Mouse (Mus musculus) thymus, postnatal 0 days (tissue): ENCODE measurements around the gene Rhou. TPM values are rescaled to one million over a fixed set of nuclear protein-coding genes. Genes with fewer than 3 reads are reported as not detected.
"Not testable (repeated sequence)": the region's sequence is repeated elsewhere in the genome, so short reads cannot be mapped to it uniquely, and the experiment has no call there.

Experiments
- DNase-seq: peaks from one replicate; pipeline ENCODE4 v3.0.0-alpha.2; 2015; ENCODE audit warnings: low spot score
- polyA plus RNA-seq: library from polyadenylated mRNA; unstranded; fragments of >200 nt; fragmentation: Nextera tagmentation; extraction: Ambion mirVana; gene quantifications from 2 replicates; pipeline ENCODE4 v1.2.1, GENCODE M21; 2015

Rhou gene
- polyA plus RNA-seq: 0.66 and 0.96 TPM in 2 replicates

DNA sequence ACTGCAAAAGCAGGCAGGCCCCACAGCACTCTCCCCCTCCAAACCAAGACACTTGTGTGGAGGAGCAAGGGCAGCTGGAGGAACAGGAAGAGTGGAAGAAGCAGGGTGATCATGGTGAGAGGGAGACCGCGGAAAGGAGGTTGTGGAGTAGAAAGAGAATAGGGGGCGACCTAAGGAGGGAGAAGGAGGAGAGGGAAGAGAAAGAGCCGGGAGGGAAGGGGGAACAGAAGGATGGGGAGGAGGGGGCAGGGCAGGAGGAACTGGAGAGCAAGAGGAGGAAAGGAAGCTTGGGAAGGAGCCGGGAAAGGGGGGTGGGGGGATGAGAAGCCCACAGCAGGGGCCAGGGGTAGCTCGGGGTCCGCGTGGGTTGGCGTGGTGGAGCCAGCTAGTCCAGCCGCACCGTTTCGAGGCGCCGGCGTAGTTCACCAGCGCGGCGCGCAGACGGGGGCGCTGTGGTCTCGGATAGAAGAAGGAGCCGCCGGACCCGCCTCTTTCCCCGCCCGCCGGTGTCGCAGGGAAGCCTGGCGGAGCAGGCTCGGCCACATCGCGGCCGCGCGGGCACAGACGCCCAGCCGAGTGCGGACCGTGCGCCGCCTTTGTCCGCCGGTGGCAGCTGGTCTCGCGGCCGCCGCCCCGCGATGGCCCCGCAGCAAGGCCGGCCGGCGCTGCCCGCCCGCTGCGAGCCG is at the start of gene Rhou:
Gene Rhou (plus strand): TSS at position 622 of the 686 bp plus-strand sequence.
- DNase-seq: peak; percentile 58

DNA sequence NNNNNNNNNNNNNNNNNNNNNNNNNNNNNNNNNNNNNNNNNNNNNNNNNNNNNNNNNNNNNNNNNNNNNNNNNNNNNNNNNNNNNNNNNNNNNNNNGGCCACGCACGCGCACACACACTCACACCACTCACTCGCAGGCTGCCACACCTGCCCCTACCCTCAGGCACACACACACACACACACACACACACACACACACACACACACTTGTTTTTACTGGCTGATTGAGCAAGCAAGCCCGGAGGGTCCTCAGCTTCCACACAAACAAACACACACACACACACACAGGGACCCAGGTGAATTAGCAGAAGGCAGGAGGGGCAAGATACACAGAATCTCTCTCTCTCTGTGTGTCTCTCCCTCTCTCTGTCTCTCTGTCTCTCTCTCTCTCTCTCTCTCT is 41.1 kb upstream of the Rhou start:
- DNase-seq: not testable (repeated sequence)

DNA sequence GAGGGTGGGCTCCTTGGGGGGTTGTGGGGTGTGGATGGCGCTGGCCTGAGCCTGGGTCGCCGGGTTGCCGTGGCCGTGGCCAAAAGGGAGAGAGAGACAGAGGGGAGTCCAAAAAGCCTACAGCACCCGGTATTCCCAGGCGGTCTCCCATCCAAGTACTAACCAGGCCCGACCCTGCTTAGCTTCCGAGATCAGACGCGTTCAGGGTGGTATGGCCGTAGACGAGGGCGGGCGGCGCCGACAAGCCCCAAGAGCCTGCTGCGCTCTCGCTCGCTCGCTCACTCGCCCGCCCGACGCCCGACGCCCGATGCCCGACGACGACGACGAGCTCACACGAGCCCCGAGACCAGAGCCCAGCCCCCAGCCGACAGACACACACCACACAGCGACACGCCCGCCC is 30.2 kb upstream of the Rhou start:
- not testable (repeated sequence) for DNase-seq

DNA sequence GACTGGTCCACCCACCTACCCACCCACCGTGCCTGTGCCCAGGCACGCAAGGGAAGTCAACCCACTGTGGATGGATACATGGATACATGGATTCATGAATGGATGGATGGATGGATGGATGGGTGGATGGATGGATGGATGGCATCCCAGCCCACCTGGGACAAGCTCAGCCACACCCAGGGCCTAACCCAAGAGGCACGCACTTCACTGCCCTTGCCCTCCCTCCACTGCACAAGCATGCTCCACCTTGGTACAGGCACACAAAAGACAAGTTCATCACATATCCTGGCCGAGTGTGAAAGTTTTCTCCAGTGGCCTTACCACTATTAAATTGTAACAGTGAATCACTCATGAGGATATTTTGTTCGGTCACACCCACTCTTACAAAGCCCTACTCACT is 29.5 kb upstream of the Rhou start:
- no peak for DNase-seq

DNA sequence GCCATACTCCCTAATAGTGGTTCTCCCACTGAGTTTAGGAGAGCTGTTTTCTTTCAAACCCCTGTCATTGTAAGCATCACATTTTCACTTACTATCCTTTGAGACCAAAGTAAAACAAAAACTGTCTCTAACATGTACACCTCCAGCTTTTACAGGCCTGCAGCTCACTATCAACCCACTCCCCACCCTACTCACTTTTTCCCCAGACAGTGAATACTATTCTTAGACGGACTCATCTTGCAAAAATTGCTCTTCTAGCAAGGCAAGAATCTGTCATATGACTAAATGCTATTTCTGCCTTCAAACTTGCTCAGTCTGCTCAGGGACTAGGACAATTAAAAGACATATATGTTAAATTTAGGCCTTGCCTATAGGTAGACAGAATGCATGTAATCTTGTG is 29.0 kb upstream of the Rhou start:
- no peak for DNase-seq

DNA sequence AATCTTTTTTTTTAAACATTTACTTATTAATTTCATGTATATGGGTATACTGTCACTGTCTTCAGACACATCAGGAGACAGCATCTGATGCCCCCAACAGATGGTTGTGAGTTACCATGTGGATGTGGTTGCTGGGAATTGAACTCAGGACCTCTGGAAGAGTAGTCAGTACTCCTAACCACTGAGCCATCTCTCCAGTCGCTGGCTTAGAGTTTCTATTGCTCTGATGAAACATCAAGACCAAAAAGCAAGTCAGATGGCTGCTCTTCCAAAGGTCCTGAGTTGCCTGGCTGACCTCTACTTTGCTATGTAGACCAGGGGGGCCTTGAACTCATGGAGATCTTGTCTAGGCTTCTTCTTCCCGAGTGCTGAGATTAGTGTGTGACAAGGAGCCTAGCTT is 28.0 kb upstream of the Rhou start:
- no peak for DNase-seq

DNA sequence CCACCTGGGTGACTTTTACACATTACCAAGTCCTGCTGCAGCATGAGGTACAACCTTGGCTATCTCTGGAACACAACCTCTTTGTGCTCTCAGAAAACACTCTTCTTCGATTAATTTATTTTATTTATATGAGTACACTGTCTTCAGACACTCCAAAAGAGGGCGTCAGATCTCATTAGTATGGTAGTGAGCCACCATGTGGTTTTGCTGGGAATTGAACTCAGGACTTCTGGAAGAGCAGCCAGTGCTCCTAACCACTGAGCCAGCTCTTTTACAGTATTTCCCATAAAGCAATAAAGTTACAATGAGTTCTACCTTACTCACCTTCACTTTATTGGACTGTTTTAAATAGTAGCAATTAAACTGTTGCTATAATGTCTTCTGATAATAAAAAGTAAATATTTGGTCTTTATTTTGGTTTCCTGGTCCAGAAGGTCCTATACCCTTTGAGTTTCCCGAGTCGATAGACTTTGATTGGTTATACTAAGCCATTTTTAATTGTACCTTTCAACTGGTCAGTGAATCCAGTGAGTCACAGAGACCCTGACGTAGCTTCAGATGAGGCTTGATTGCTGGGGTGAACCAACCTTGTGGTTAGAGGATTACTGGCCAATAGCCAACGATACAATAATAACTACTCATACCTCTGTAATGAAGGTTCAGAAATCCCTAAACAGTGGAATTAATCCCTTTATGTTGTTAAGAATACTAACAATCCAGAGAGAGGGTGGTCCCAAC is 26.1 kb upstream of the Rhou start:
- DNase-seq: peak; percentile 3

DNA sequence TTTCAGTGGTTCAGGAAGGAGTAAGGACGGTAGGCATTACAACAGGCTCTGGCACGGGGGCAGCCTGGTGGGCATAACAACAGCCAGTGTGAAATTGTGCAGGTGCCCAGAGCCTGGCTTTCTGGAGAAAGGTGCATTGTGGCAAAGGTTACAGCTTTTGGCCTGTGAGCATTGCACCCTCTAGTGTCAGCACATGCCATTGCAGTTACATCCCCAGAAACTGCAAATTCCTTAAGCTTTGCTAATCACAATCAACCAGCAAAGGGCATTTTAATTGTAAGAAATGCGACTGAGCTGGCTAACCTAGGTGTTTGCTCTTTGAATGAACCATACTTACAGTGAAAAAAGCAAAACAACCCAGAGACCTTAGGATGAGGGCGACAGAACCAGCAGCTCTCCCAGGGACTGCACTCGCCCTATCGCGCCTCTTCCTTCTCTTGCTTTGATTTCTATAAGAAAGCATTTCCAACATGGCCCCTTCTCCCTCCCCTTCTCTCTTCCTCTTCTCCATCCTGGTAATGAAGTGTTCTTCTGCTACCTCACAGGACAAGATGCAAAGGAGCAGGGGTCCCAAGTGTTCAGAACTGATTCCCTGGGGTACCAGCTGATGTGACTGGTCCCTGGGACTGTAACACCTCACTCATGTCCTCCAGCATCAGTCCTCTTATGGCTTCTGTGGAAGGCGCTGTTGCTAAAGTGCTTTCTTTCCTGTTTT is 25.3 kb upstream of the Rhou start:
- DNase-seq: peak; percentile 57

DNA sequence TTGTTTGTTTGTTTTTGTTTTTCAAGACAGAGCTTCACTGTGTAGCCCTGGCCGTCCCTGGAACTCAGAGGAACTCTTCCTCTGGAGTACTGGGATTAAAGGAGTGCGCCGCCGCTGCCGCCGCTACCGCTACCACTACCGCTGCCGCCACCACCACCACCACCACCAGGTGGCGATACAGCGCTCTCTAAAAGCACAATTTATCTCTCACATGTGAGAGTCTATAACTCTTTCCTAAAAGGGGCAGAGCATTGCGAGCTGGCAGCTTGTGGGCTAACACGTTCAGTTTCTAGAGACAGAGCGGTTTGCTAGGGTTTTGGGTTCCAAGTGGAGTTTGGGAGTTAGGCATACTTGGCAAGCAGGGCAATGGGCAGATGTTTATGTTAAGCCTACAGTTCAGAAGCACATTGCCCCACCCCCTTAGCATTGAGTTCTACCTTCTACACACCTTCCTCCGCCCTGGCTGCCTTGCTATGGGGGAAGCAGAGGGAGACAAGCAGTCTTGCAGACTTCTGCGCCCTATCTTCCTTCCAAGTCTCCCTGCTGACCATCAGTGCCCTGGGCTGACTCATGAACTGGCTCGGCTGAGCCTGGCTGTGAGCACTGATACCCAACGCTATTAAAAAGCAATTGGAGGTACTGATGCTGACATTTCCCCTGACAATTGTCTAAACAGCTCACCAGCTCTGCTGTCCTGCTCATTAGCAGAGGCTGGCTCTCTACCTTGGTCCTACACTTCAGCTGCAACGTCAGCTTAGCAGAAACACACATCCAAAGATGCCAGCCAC is 24.6 kb upstream of the Rhou start:
- peak; percentile 59 for DNase-seq

DNA sequence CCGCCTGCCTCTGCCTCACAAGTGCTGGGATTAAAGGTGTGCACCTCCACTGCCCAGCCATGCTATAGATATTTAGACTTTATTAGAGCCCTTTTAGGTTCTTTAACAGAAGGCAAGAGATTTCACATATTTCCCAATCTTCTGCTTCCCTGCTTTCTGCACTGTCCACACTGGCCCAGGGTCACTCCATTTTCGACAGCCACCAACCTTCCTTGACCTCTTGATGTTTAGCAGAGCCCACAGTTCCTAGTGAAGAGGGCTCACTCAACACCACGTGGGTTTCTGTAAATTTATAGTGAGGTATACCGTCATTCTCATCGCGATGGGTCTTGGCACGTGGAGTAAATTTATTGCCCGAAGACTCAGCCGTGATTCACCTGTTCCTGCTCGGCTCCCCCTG is 23.7 kb upstream of the Rhou start:
- DNase-seq: no peak

DNA sequence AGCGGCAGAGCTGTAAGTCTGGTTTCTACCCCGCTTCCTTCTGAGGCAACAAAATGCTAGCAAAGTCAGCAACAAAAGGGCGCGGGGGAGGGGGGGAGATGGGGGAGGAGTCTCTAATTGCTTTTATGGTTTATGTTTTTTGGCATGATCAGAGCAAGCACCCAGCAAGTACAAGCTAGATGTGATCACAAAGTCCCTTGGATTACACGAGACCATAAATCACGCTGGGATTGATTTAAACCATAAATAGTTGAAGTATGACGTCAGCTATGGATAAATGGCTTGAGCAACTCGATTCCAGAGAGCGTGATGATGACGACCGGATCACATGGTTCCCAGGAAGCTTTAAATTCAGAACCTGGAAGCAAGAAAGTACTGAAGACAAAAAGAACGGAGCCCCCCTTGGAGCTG is 22.9 kb upstream of the Rhou start:
- DNase-seq: no peak

DNA sequence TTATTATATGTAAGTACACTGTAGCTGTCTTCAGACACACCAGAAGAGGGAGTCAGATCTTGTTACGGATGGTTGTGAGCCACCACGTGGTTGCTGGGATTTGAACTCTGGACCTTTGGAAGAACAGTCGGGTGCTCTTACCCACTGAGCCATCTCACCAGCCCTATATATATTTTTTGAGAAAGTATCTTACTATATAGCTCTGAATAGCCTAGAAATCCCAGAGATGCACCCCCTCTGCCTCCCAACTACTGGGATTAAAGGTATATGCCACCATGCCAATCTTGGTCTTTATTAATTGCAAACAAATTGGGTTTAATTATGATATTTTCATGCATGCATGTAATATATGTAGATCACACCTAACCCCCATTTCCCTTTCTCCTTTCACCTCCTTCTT is 22.0 kb upstream of the Rhou start:
- not testable (repeated sequence) for DNase-seq

DNA sequence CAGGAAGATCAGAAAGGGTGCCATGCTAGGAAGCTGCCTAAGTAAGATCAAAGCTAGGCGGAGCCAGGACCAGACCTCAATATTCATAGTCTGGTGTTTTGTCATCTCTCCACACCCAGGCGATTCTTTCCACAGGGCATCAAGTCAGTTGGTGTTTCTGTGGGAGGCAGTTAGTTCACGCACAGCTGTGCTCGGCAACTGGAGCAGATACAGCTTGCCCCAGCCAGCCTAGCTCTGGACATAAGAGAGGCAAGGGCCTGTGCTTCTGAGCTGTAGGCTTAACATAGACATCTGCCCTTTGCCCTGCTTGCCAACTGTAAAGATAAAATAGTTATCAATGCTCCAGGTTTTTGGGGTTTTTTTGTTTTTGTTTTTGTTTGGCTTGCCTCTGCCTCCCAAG is 21.5 kb upstream of the Rhou start:
- DNase-seq: no peak

DNA sequence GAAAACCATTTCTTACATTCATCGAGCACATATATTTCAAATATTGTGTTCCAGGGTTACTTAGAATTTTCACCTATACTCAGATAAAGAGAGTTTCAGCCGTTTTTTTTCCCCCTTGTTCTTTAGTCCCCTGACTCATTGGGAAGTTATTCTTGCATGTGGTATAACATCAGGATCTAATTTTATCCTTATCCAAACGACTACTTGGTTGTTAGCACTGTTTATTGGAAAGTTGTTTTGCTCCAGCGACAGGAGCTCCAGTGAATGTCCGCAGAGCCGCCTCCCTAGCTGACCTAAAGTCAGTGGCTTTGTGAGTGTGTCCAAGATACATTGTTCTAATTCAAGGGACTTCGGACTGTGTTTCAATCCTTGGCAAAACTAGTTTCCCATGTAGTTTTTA is 19.9 kb upstream of the Rhou start:
- no peak for DNase-seq

DNA sequence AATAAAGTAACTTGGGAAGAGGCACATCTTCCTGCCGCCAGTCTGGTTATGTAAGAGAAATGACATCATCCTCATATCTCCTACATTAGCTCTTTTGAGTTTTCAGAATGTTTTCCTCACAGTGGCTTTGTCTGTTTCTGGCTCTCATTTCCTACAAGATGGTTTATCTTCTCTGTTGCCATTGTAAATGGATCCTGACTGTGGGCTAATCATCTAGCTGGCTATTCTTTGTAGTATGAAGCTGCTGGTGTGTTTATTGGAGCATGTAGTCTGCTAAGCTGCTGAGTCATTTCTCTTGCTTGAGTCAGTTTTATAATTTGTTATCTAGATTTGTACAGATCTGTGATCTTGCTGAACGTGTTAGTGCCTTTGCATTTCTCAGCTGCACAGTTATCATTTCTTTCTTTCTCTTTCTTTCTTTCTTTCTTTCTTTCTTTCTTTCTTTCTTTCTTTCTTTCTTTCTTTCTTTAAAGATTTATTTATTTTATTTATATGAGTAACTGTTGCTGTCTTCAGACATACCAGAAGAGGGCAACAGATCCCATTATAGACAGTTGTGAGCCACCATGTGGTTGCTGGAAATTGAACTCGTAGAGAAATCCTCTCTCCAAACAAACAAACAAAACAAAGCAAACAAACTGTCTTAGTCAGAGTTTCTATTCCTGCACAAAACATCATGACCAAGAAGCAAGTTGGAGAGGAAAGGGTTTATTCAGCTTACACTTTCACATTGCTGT is 19.2 kb upstream of the Rhou start:
- no peak for DNase-seq

DNA sequence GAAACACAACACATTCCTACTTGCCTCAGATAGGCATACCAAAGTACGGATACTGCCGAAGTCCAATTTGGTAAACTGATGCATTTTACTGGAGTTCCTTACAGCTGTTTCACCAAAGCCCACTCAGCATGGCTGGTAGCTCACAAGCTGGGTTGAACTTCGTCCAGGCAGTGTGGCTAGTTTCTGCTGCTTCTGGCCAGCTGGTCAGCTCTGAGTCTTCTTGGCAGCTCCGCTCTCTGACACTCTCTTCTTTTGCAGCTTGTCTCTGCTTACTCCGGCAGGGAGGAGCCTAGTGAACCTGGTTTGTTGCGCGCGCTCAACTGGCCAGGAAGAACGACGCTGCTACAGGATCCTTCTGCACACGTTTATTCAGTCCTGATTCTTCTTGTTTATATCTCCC is 18.1 kb upstream of the Rhou start:
- DNase-seq: no peak

DNA sequence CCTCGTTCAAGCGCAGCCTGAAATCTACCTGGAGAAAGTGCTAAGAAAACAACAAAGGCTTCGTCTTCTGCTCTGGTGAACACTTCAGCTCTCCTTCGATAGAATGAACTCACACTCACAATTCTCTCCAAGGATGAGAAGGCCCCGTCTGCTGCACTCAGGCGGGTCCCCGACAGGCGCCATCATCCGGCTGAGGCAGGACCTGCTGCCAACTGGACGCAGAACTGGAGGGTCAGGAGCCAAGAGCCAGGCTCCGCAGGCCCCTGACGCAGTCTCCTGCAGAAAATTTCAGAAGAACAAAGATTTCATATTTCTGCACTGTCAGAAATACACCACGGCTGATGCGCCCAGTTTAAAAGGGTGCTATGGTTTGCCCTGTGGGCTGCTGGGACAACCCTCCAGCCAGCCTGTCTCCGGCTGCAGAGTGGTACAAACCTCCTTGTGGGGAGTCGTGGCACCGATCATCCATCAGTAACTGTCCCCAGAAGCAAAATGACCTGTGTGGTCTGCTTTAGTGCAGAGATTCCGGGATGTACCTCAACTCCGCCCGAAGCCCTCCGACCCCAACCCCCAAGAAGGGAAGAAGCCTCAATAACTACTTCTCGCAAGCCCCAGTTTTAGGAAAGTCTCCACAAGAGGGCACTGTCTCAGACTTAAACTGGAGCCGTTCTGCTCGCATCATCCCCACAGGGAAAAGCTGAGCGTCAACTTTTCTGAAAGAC is 10.2 kb upstream of the Rhou start:
- DNase-seq: peak; percentile 43

DNA sequence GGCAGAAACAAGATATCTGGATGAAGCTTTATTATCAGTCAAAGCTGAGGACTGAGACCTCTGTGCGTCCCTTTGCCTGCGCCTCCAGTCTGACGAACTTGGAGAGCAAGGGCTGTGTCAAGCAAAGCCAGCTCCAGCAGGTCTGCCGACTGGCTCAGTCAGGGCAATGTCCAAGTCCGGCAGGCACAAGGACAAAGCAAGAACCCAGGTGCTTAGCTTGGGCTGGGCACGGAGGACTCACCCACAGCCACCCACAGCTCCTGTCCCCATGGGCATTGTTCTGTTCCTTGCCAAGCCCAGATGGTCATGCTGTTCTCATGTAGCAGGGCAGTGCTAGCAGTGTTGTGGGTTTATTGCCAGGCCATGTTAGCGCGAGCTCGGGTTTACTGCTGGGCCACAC is 8.5 kb upstream of the Rhou start:
- DNase-seq: no peak

DNA sequence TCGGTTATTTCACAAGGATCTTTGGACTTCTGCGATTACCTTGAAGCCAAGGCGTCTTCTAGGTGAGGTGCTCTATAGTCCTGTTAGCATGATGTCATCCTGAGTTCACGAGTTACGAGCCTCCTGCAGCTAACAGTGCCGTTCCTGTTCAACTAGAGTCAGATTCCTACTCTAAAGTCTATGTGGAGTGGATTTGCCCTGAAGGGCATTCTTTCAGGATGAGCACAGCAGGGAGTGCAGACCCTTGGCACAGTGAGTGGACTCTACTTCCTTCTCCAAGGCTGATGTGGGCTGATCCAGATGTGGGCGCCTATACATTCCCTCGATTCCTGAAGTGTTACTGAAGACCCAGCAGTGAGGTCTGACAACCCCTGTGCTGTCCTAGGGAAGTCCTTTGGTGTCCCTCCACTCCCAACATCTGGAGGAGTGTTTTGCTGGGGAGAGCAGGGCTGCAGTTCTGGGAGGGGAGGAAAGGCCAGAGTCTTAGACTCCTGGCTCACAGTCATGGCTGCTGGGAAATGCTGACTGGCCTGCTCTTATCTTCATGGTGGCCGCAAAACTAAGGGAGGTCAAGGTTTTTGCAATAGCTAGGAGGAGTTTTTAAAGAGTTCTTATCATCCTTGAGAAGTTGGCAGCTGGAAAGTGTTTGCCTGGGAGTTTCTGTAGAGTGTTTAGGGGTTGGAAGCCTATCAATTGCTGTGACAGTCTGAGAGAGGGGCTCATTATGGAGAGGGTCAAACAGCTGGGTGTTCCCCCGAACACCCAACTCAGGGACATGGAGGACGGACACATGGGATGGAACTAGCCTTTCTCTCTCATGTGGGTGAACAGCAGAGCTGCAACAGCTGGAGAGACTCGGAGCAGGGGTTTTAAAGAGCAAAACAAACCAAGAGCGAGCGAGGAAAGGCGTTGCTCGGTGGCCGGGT is 5.2 kb upstream of the Rhou start:
- no peak for DNase-seq
